Mouse (Mus musculus): ENCODE measurements around the gene Tpr. TPM values are rescaled to one million over a fixed set of nuclear protein-coding genes. Genes with fewer than 3 reads are reported as not detected.

Tpr gene
- total RNA-seq (2021), result 100 to 1,000 TPM; 123 to 128 TPM
- long read RNA-seq, experiment 1, partial matches to known transcripts, result 64 of 72 reads
- long read RNA-seq, experiment 1, other reads (novel, unspliced or antisense), result 5 of 72 reads
- long read RNA-seq, experiment 2, full-length matches to known transcripts, result 2 of 10 reads
- long read RNA-seq, experiment 2, partial matches to known transcripts, result 6 of 10 reads
- long read RNA-seq, experiment 2, other reads (novel, unspliced or antisense), result 2 of 10 reads

DNA sequence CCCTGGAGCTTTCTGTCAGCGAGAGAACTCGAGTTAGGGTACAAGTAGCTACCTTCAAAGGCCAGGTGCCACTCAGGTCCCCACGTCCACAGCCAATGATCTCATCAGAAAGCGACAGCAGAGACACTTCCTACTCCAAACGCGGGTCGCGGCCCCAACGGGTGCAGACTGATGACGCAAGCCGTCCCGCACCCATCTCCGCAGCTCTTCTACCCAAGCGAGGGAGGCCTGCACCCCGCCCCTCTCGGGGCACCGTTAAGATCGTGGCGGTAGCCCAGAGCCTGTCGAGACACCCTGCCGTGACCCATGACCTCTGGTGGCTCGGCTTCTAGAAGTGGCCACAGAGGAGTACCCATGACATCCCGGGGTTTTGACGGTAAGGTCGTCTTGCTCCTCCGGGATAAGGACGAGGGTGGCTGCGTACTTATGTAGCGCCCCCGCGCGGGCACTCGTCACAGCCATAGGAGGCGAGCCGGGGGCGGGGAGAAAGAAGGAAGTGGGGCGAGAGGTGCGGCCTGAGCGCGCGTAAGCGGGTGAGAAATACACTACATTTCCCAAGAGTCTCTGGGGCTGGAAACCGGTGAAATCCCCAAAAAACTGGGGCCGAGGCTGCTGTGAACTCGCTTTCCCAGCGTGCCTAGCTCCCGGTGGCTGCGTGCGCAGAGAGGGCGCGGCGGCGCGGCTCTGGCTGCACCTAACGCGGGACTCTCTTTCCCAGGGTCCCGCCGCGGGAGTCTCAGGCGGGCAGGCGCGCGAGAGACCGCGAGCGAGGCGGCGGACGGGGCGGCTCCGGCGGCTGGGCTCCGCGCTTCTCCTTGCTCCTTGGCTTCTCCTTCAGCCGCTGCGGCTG, at the start of gene Tpr, which contains the start of gene Odr4:
TSS of gene Tpr (plus strand) at position 201 of the 850 bp plus-strand sequence.
TSS of gene Odr4 (minus strand) at position 443 of the 850 bp plus-strand sequence.
- peak; percentile 96 to 98 for DNase-seq

GRCm38 (mm10) chr1:150360864-150361263, 31.8 kb upstream of the Tpr start:
- DNase-seq, result no peak

GRCm38 (mm10) chr1:150372895-150373294, 19.7 kb upstream of the Tpr start:
- DNase-seq, result no peak

- DNase-seq, result no peak
Measured at GRCm38 (mm10) chr1:150374247-150374646, 18.4 kb upstream of the Tpr start.

- no peak for DNase-seq
Measured at GRCm38 (mm10) chr1:150384138-150384537, 8.5 kb upstream of the Tpr start.

DNA sequence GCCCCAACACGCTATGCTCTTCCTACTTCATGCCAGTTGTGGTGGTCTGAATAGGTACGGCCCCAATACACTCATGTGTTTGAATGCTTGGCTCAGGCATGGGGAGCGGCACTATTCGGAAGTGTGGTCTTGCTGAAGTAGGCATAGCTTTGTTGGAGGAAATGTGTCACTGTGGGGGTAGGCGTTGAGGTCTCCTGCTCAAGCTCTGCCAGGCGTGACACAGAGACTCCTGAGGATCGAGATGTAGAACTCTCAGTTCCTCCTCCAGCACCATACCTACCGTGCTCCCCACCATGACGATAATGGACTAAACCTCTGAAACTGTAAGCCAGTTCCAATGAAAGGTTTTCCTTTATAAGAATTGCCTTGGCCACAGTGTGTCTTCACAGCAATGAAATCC, 5.1 kb upstream of the Tpr start:
- no peak for DNase-seq

DNA sequence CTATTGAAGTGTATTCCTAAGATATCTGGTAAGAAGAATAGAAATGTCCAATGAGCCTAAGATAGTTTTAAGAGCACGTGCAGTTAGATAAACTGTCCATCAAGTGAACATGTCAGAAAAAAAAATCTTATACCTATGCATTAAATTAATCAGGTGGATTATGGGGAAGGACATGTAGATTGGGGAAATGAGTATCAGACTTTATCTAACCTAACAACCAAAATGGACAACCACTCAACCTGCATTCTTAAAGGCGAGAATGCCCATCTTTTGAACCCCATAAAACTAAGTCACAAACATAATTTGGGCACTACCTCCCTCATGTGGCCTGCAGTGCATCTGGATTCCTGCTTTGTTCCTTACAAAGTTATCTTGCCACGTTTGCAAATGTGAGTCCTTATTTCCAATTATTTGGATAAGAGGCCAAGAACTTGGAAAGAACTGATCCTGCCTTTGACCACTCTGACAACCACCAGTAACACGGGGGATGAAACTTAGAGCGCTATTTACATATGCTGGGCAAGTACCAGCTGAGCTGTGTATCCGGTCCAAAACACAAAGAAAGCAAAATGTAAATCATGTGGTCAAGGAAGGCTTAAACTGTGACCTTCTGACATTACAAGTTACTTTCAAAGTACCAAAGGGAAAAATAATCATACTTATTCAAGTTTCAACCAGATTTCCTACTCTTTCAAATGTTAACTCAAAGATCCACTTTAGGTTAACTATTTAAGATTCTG, 3.1 kb upstream of the Tpr start:
- no peak for DNase-seq

DNA sequence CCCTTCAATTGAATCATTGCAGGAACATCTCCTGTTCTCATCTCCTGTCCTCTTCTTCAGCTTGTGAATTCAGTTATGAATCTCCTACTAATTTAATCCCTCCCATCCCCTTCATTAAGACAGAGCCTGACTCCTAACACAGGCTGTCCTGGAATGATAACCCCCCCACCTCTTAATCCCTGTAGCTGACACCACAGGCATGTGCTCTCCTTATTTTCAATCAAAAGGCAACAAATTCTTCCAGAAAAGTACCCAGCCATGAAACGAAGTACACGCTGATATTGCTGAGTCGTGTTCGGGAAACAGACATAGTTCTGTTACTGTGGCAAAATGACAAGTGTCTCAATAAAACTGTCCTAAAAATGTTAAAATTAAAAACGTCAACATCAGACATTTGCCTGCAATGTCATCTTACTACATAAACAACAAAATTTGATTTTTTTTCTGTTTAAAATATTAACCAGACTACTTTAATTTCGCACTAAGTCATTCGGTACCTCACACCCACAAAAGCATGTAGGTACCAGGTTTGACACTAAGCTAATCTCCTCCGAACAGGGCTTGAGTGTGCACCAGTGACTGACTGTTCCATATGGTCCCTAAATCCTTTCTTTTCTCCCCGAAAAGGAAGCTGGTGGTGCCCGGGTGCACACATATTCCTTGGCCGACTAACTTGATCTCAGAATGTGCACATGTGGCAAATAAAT, 554 bp upstream of the Tpr start:
- no peak for DNase-seq

GRCm38 (mm10) chr1:150393488-150393852, 832 bp downstream of the Tpr start:
- DNase-seq, result no peak

DNA sequence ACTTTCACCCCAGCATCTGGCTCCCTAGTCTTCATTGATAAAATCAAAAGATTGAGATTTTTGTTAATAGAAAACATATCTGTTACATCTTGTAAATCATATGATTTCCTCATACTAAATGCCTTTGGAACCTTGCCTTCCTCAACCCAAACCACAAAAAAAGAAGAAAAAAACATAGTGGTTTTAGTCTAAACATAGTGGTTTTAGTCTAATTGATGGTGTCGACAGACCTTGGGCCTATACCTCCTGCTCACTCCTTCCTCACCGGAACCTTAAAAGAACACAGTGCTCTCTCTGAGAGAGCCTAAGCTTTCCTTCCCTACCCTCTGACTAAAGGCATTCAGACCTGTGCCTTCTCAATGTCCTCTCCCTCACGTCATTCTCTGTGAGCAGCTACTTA, 3.4 kb downstream of the Tpr start:
- DNase-seq, result no peak

- DNase-seq, result no peak
Measured at GRCm38 (mm10) chr1:150403914-150404313, 11.3 kb downstream of the Tpr start.

GRCm38 (mm10) chr1:150404555-150404954, 11.9 kb downstream of the Tpr start:
- DNase-seq, result no peak

GRCm38 (mm10) chr1:150407285-150407684, 14.6 kb downstream of the Tpr start:
- DNase-seq, result peak; percentile 20 to 42

GRCm38 (mm10) chr1:150409996-150410395, 17.4 kb downstream of the Tpr start:
- DNase-seq, result peak in 1 of 2 experiments; percentile 30

DNA sequence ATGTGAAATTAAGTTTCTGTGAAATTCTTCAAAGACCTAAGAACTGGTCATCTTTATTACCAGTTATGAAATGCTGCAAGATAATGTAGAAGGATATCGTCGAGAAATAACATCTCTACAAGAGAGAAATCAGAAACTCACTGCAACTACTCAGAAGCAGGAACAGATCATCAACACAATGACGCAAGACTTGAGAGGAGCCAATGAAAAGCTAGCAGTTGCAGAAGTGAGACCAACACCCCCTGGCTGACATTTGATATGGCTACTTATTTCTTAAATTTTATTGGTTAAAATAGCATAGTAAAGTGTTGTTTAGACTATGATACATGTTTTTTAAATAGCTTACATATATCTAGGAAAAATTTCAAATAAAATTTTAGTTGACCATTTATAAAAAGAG, 23.4 kb downstream of the Tpr start:
- no peak for DNase-seq

DNA sequence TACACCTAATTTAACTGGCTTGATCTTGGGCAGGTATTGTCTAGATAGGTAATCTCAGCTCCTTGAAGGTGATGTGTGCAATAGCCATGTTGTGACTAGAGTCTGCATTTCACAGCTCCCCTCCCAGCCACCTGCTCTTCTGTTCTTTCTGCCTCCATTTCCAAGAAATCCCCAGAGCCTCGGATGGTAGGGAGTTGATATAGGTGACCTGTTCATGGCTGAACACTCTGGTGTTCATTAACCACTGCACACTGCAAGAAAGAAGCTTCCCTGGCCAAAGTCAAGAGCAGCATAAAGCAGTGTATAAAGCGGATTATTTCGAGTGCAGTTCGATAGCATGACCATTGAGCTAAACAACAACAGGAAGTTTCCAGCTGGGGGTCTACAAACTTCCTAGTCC, 25.8 kb downstream of the Tpr start:
- DNase-seq, result no peak

DNA sequence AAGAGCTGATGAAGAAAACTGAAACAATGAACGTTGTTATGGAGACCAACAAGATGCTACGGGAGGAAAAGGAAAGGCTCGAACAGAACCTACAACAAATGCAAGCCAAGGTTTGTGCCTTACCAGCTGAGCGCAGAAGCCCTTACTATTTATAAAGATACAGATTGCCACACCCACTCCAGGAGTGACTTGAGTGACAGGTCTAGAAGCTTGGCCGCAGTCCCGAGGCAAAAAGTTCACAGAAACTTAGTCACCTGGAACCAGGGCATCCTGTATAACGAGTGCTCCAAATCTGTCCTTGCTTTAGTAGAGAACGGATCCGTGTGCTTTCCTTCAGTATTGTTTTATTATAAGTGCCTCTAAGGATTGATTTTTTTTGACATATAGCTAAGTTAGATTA, 33.0 kb downstream of the Tpr start:
- no peak for DNase-seq

DNA sequence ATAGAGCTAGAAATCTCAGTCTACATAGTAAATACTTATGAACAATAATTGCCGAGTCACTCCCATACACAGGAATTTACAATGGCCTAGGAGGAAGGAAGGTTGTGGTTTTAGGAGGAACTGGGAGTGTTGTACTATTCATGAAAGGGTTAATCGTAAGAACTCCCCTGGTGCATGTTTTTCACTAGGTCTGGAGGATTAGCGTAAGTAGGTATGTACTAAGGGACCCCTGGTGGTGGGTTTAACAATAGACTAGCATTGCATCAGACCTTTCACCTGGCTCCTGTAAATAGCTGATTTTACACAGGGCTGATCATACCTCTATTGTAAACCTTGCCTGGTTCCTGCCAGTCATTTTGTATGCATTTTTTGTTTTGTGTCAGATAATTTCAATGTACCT, 33.6 kb downstream of the Tpr start:
- DNase-seq, result no peak

DNA sequence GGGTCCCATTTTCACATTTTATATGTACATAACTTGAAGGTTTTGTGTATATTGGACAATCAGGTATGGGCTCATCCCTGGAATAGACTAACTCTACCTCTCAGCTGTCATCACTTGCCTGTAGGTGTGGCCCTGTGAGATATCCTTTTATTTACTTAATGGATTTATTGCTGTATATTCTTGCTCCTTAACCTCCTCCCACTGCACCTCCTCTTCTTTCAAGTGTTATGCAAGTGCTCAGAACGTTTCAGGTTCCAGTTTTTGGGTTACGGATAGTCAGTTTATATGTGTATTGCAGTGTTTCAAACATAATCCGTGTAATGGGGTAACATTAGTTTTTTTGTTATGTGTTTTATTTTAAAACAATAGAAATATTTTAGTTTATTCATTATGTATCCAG, 46.0 kb downstream of the Tpr start:
- DNase-seq, result no peak

DNA sequence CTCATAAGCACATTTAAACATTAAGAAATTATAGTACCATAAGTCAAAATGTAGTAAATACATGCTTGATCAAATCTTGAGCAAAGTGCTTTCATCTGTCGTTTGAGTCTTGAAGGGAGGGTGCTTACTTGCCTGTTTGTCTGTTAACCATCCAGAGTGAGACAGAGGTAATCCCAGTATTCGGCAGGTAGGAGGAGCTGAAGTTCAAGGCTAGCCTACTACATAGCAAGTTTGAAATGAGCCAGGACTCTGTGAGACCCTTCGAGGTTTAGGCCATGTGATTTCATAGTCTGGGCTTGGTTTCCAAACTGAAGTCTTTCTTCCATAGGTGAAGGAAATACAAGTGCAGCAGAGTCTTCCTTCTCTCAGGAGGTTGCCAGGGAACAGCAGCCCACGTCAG, 49.1 kb downstream of the Tpr start:
- DNase-seq, result no peak

GRCm38 (mm10) chr1:150458977-150459376, 66.3 kb downstream of the Tpr start:
- no peak for DNase-seq

GRCm38 (mm10) chr1:150459599-150459998, 67.0 kb downstream of the Tpr start:
- no peak for DNase-seq

All from adrenal gland, postnatal 36 days (tissue).